Mouse (Mus musculus): Measurements from ENCODE around the gene Arhgap25. TPM values are rescaled to one million over a fixed set of nuclear protein-coding genes. Genes with fewer than 3 reads are reported as not detected.

Gene Arhgap25
- polyA plus RNA-seq, 1 experiment from 2014 or later: 4.4 TPM

DNA sequence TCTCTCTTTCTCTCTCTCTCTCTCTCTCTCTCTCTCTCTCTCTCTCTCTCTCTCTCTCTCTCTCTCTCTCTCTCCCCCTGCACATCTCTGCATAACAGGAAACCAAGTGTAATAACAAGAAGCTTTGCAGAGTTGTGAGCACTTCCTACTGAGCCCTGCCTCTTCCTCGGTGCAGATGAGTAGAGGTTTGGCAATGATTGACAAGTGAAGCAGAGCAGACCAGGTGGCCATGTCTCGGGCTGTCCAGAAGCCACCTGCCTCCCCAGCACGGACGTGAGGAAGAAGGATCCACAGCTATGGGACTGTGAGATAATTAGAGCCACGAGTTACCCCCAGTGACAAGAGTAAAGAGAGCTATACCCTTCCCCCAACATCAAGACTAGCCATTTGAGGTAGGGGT, 29.1 kb downstream of the Arhgap25 start:
- Histone ChIP-seq H3K27ac (ENCODE audit: low read length) (no peak overlapping the region), H3K4me1 (ENCODE audit: control insufficient read depth, insufficient read depth, low read length) (no peaks in the 10 kb centered on the region), H3K4me2 (replicated peaks; ENCODE audit: low read depth, low read length) (no peak overlapping the region), H3K36me3 (ENCODE audit: control insufficient read depth, insufficient read depth, low read length) (no peaks in the 10 kb centered on the region), H3K9me3 (ENCODE audit: control insufficient read depth, low read depth, low read length) (no peaks in the 10 kb centered on the region; the same call in 1 of the 2 replicates), H3K27me3 (ENCODE audit: control insufficient read depth, insufficient read depth, low read length) (no peaks in the 10 kb centered on the region), H3K4me3 (ENCODE audit: low read depth, low read length) (no peak overlapping the region), H3K9ac (replicated peaks; ENCODE audit: low read depth, low read length) (no peak overlapping the region)
- ATAC-seq (ENCODE audit: insufficient number of reproducible peaks, insufficient read depth, low FRiP score, low read depth): no peak
- WGBS: 62% methylated on average over 5 of the region's 5 CpGs

DNA sequence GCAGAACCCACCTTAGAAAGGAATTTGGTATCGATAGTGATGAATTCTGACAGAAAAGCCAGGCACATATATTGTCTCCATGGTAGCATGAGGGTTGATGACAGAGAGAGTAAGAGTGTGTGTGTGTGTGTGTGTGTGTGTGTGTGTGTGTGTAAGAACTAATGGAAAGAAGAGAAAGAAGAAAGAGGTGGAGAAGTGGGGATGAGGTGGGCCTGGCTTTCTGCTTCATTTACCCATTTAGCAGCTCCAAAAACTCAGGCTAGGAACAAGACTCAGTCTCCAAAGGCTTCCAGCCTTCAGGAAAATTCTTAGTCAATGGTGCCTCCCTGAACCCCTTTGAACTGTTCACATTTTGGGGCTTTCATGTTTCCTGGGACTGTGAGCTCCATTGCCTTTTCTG, 29.5 kb downstream of the Arhgap25 start:
- Histone ChIP-seq H3K4me3 (ENCODE audit: low read depth, low read length) (no peak overlapping the region), H3K4me1 (ENCODE audit: control insufficient read depth, insufficient read depth, low read length) (no peaks in the 10 kb centered on the region), H3K9ac (replicated peaks; ENCODE audit: low read depth, low read length) (no peak overlapping the region), H3K4me2 (replicated peaks; ENCODE audit: low read depth, low read length) (no peak overlapping the region), H3K9me3 (ENCODE audit: control insufficient read depth, low read depth, low read length) (no peaks in the 10 kb centered on the region; the same call in 1 of the 2 replicates), H3K27ac (ENCODE audit: low read length) (no peak overlapping the region), H3K36me3 (ENCODE audit: control insufficient read depth, insufficient read depth, low read length) (no peaks in the 10 kb centered on the region), H3K27me3 (ENCODE audit: control insufficient read depth, insufficient read depth, low read length) (no peaks in the 10 kb centered on the region)
- WGBS: 92% methylated on average over 1 of the region's 1 CpGs
- no peak for ATAC-seq (ENCODE audit: insufficient number of reproducible peaks, insufficient read depth, low FRiP score, low read depth)

DNA sequence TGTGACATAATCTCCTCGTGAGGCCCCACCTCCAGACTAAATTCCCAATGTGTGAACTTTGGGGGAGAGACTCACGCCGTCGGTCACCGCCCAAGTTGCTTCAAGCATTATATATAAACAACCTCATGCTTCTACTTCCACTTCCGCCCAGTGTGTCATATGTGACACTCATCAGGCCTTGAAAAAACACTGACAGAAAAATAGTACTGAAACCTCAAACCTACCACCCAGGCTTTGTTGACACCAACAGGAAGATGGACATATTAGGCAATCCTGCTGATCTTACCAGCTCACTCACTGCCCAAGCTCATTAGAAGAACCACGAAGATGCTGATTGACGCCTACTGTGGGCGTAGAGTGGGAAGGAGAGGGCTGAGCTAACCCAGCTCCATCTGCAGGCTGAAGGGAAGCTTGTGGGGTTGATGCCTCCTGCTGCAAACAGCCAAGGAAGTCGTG, 30.2 kb downstream of the Arhgap25 start:
- Histone ChIP-seq H3K4me1 (ENCODE audit: control insufficient read depth, insufficient read depth, low read length) (no peaks in the 10 kb centered on the region), H3K27ac (ENCODE audit: low read length) (no peak overlapping the region), H3K4me3 (ENCODE audit: low read depth, low read length) (no peak overlapping the region), H3K4me2 (replicated peaks; ENCODE audit: low read depth, low read length) (no peak overlapping the region), H3K36me3 (ENCODE audit: control insufficient read depth, insufficient read depth, low read length) (no peaks in the 10 kb centered on the region), H3K27me3 (ENCODE audit: control insufficient read depth, insufficient read depth, low read length) (no peaks in the 10 kb centered on the region), H3K9me3 (ENCODE audit: control insufficient read depth, low read depth, low read length) (no peaks in the 10 kb centered on the region; the same call in 1 of the 2 replicates), H3K9ac (replicated peaks; ENCODE audit: low read depth, low read length) (no peak overlapping the region)
- WGBS: 65% methylated on average over 10 of the region's 10 CpGs
- no peak for ATAC-seq (ENCODE audit: insufficient number of reproducible peaks, insufficient read depth, low FRiP score, low read depth)

DNA sequence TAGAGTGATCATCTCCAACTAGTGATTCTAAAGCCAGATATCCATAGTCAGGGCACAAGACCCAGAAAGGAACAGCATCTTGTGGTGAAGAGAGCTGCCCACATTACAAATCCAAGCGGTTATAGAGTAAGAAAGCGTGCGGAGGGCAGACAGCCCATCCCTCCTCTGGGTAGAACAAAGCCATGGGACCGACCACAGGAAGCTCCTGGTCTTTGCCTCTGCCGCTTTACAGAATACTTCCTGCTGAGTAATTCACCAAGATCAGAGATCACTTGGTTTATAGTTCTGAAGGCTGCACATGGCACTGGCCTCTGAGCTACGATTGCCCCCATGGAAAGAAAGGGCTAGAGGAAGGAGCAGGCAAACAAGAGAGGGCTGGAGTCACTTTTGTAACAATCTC, 30.6 kb downstream of the Arhgap25 start:
- H3K9me3 ChIP-seq (ENCODE audit: control insufficient read depth, low read depth, low read length): no peaks in the 10 kb centered on the region; the same call in 1 of the 2 replicates
- H3K9ac ChIP-seq (replicated peaks; ENCODE audit: low read depth, low read length): no peak overlapping the region
- no peak overlapping the region for H3K4me3 ChIP-seq (ENCODE audit: low read depth, low read length)
- no peaks in the 10 kb centered on the region for H3K4me1 ChIP-seq (ENCODE audit: control insufficient read depth, insufficient read depth, low read length)
- H3K36me3 ChIP-seq (ENCODE audit: control insufficient read depth, insufficient read depth, low read length): no peaks in the 10 kb centered on the region
- H3K4me2 ChIP-seq (replicated peaks; ENCODE audit: low read depth, low read length): no peak overlapping the region
- no peak overlapping the region for H3K27ac ChIP-seq (ENCODE audit: low read length)
- ATAC-seq (ENCODE audit: insufficient number of reproducible peaks, insufficient read depth, low FRiP score, low read depth): no peak
- H3K27me3 ChIP-seq (ENCODE audit: control insufficient read depth, insufficient read depth, low read length): no peaks in the 10 kb centered on the region
- WGBS: 79% methylated on average over 6 of the region's 6 CpGs

DNA sequence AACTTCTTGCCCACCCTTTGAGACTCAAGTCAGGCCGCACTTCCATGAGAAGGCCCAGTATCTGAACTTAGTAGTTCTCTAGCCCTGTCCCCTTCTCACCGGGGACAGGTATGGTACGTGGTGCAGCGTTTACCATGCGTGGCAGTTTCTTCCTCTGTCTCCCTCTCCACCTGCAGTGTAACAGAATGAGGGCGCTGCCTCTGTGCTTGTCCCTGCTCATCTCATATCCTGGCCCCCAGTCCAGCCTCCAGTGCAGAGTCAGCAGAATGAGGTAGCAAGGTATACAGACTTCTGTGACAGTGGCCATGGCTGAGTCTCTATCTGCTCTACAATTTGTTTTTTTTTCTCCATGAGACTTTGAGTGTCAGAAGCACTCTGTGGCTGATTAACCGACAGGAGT, 32.4 kb downstream of the Arhgap25 start:
- Histone ChIP-seq H3K9ac (replicated peaks; ENCODE audit: low read depth, low read length) (no peak overlapping the region), H3K36me3 (ENCODE audit: control insufficient read depth, insufficient read depth, low read length) (no peaks in the 10 kb centered on the region), H3K9me3 (ENCODE audit: control insufficient read depth, low read depth, low read length) (no peaks in the 10 kb centered on the region), H3K27ac (ENCODE audit: low read length) (no peak overlapping the region), H3K4me3 (ENCODE audit: low read depth, low read length) (no peak overlapping the region), H3K27me3 (ENCODE audit: control insufficient read depth, insufficient read depth, low read length) (no peaks in the 10 kb centered on the region), H3K4me2 (replicated peaks; ENCODE audit: low read depth, low read length) (no peak overlapping the region), H3K4me1 (ENCODE audit: control insufficient read depth, insufficient read depth, low read length) (no peaks in the 10 kb centered on the region)
- no peak for ATAC-seq (ENCODE audit: insufficient number of reproducible peaks, insufficient read depth, low FRiP score, low read depth)
- 88% methylated on average over 7 of the region's 7 CpGs for WGBS

DNA sequence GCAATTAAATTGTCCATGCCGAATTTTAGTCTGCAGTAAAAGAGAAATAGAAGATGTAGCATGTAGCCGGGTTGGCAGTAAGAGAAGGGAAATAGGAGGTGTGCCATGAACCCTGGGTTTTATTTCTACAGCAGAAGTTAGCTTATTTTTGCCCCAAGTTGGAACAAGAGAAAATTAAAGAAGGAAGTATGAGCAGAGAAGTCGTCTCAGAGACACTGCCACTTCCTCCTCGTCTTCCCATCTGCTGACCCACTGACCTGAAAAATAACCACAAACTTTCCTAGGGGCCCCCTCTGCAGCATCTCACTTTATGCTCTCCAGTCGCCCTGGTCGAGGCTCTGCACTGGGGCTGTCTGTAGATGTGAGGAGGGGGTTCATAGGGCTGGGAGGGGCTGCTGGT, 33.3 kb downstream of the Arhgap25 start:
- Histone ChIP-seq H3K4me3 (ENCODE audit: low read depth, low read length) (no peak overlapping the region), H3K4me1 (ENCODE audit: control insufficient read depth, insufficient read depth, low read length) (no peaks in the 10 kb centered on the region), H3K9ac (replicated peaks; ENCODE audit: low read depth, low read length) (no peak overlapping the region), H3K4me2 (replicated peaks; ENCODE audit: low read depth, low read length) (no peak overlapping the region), H3K27me3 (ENCODE audit: control insufficient read depth, insufficient read depth, low read length) (no peaks in the 10 kb centered on the region), H3K27ac (ENCODE audit: low read length) (no peak overlapping the region), H3K36me3 (ENCODE audit: control insufficient read depth, insufficient read depth, low read length) (no peaks in the 10 kb centered on the region), H3K9me3 (ENCODE audit: control insufficient read depth, low read depth, low read length) (no peaks in the 10 kb centered on the region)
- ATAC-seq (ENCODE audit: insufficient number of reproducible peaks, insufficient read depth, low FRiP score, low read depth): no peak
- 53% methylated on average over 6 of the region's 6 CpGs for WGBS

DNA sequence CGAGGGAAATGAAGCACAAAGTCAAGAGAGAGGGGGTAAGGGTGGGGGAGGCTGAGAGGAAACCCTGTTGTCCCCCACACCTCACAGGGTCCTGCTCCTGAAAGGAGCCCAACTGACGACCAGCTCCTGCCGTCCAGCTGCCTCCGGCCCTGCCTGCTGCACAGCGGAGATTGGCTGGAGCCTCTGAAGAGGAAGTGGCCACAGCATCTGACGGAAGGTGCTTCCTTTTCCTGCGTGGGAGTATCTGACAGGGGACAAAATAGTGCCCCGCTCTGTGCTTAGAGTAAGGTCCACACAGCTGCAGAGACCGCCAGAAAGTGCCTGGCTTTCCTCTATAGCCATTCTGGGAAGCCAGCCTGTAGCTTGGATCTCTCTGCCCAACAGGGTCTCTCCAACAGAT, 36.9 kb downstream of the Arhgap25 start:
- WGBS: 61% methylated on average over 9 of the region's 9 CpGs
- Histone ChIP-seq H3K9ac (replicated peaks; ENCODE audit: low read depth, low read length) (no peak overlapping the region), H3K27me3 (ENCODE audit: control insufficient read depth, insufficient read depth, low read length) (no peaks in the 10 kb centered on the region), H3K4me3 (ENCODE audit: low read depth, low read length) (no peak overlapping the region), H3K4me1 (ENCODE audit: control insufficient read depth, insufficient read depth, low read length) (no peaks in the 10 kb centered on the region), H3K4me2 (replicated peaks; ENCODE audit: low read depth, low read length) (no peak overlapping the region; the same call in 1 of the 2 replicates), H3K9me3 (ENCODE audit: control insufficient read depth, low read depth, low read length) (no peaks in the 10 kb centered on the region), H3K36me3 (ENCODE audit: control insufficient read depth, insufficient read depth, low read length) (no peaks in the 10 kb centered on the region), H3K27ac (ENCODE audit: low read length) (no peak overlapping the region)
- ATAC-seq (ENCODE audit: insufficient number of reproducible peaks, insufficient read depth, low FRiP score, low read depth): no peak

DNA sequence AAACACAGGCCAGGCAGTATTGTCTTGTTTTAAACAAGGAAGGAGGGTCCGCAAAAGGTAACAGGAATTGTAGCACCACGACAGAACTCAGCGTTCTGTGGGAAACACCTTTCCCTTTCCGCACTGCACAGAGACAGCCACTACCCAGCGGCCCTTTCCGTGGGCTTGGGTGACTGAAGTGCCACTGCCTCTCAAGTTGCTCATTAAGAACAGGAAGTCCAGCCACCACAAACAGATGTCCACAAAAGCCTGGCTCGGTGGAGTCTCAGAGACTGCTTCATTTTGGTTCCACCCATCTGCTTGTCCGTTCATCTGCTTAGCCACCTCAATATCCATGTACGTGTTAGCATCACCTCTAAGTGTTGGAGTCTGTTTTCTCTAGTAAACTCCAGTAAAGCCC, 38.7 kb downstream of the Arhgap25 start:
- no peak overlapping the region for H3K4me3 ChIP-seq (ENCODE audit: low read depth, low read length)
- peak overlapping the region; percentile 10; the same call in 1 of the 2 replicates for H3K4me2 ChIP-seq (replicated peaks; ENCODE audit: low read depth, low read length)
- ATAC-seq (ENCODE audit: insufficient number of reproducible peaks, insufficient read depth, low FRiP score, low read depth): no peak
- no peak overlapping the region for H3K27ac ChIP-seq (ENCODE audit: low read length)
- 71% methylated on average over 9 of the region's 9 CpGs for WGBS
- no peaks in the 10 kb centered on the region for H3K36me3 ChIP-seq (ENCODE audit: control insufficient read depth, insufficient read depth, low read length)
- H3K27me3 ChIP-seq (ENCODE audit: control insufficient read depth, insufficient read depth, low read length): no peaks in the 10 kb centered on the region
- no peaks in the 10 kb centered on the region for H3K9me3 ChIP-seq (ENCODE audit: control insufficient read depth, low read depth, low read length)
- no peaks in the 10 kb centered on the region for H3K4me1 ChIP-seq (ENCODE audit: control insufficient read depth, insufficient read depth, low read length)
- H3K9ac ChIP-seq (replicated peaks; ENCODE audit: low read depth, low read length): no peak overlapping the region

DNA sequence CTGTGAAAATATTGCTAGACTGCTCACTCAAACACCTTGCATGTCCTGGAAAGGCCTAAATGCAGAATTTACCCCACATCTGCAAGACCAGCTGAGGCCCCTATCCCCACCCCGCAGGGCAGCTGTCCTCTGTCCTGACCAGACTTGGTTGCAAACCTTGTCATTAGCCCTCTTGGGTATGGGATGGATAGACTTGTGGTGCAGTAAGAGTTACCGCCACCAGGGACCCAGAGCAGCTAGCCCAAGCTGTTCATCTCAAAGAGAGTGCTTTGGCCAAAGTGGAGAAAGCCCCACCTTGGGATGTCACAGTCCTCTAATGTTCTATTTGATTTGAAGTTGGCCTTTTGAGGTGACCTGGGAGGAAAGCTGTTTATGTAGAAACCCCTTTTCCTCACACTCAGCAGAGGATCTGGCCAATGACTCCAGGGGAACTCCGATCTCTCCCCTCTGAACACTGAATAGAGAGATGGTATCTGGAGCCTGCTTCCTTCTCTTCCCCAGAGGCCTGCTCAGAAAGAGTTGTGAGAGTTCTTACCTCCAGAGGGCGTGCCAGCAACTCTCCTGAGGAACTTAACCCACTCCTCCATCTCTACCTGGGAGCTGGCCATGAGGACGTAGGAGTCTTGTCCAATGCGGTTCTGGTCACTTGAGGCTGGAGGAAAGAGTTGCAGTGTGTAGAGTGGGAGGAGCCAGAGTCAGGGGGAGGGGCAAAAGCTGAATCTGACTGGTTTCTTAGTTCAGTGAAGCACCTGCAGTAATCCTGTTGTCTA, 45.2 kb downstream of the Arhgap25 start:
- Histone ChIP-seq H3K4me2 (replicated peaks; ENCODE audit: low read depth, low read length) (no peak overlapping the region), H3K36me3 (ENCODE audit: control insufficient read depth, insufficient read depth, low read length) (no peaks in the 10 kb centered on the region), H3K27me3 (ENCODE audit: control insufficient read depth, insufficient read depth, low read length) (no peaks in the 10 kb centered on the region), H3K27ac (ENCODE audit: low read length) (no peak overlapping the region), H3K4me3 (ENCODE audit: low read depth, low read length) (no peak overlapping the region), H3K9me3 (ENCODE audit: control insufficient read depth, low read depth, low read length) (no peaks in the 10 kb centered on the region), H3K9ac (replicated peaks; ENCODE audit: low read depth, low read length) (no peak overlapping the region), H3K4me1 (ENCODE audit: control insufficient read depth, insufficient read depth, low read length) (peaks cover 3% of the 10 kb centered on the region; the same call in 1 of the 2 replicates)
- 59% methylated on average over 6 of the region's 6 CpGs for WGBS
- ATAC-seq (ENCODE audit: insufficient number of reproducible peaks, insufficient read depth, low FRiP score, low read depth): no peak
